Comparison of ENCODE assay signal across 27 mouse cellular contexts in genomic region chr17:79064250-79064649, GRCm38 (mm10). TPM values are rescaled to one million over a fixed set of nuclear protein-coding genes. Genes with fewer than 3 reads are reported as not detected.
A peak's percentile ranks its signal among the peaks of the same experiment; 100 is the strongest.
DNase-seq lines count a peak whose midpoint lies in the region; ATAC-seq lines count a peak whose summit lies in the region.
"Had no signal": no experiment of that assay in that cellular context is flagged by ENCODE, and none has a peak within 500 bp of the region (broad histone marks: within the 10 kb centered on the region; RNA-seq: fewer than 3 reads in every experiment).

No protein-coding gene starts in this region.

- peak; percentile 21 for DNase-seq in adrenal gland, adult 2 months
- no peak for DNase-seq in adrenal gland, adult 8-10 months
- DNase-seq in Muller cell, postnatal 12 days (ENCODE audit: inconsistent ontology term): peak; percentile 41
- peak; percentile 5 for DNase-seq in R1 (ENCODE audit: low read depth, low spot score)
- DNase-seq in thymus, postnatal 36 days: no peak
- DNase-seq in ovary, postnatal 14 days (ENCODE audit: low spot score): no peak
- DNase-seq: adrenal gland, postnatal 25 days; cerebellum, adult 11-12 months; cerebellum, adult 8-10 months; cerebellum, postnatal 10 days; cerebellum, postnatal 36 days; embryo, embryonic 11 days; gastrocnemius, adult 2 months; gastrocnemius, postnatal 14 days; heart, adult 18-20 months; heart, postnatal 10 days; heart, postnatal 4 days had no signal

- ATAC-seq in megakaryocyte, adult 5-6 weeks (ENCODE audit: poor library complexity, severe bottlenecking): no peak
- ATAC-seq: activated CD4-positive, CD25-positive, alpha-beta regulatory T cell, adult 4 months; CD4-positive, CD25-positive, alpha-beta regulatory T cell, adult 4 months; forebrain, embryonic 13.5 days; forebrain, embryonic 16.5 days; hindbrain, postnatal 0 days; inflammation-experienced regulatory T-cells, adult 6 months; intestine, postnatal 0 days had no signal

RNA-seq across cellular contexts. Expression of gene Qpct, which starts 12.5 kb away (rescaled TPM):
- total RNA-seq in adrenal gland, adult 2 months (2021): 1 to 10 TPM; 6.4 to 8.2 TPM
- 1.5 and 1.8 TPM in 2 replicates for polyA plus RNA-seq in adrenal gland, adult 2 months (2012; rRNA removed)
- 1 to 10 TPM; 6.3 to 9.1 (median 7.2) TPM for total RNA-seq in adrenal gland, adult 8-10 months (2022)
- total RNA-seq in megakaryocyte, adult 5-6 weeks (2015): 21.0 and 23.9 TPM in 2 replicates
- 20.0 and 21.0 TPM in 2 replicates for total RNA-seq in megakaryocyte, adult 5-6 weeks (2017)
- total RNA-seq: MEL had no signal
- polyA plus RNA-seq: erythroblast, embryonic 14.5 days had no signal

RNA-seq across cellular contexts. Expression of gene Prkd3, which starts 43.6 kb away (rescaled TPM):
- total RNA-seq in adrenal gland, adult 2 months (2021): 10 to 100 TPM; 22.7 to 24.8 TPM
- 2.9 and 3.4 TPM in 2 replicates for polyA plus RNA-seq in adrenal gland, adult 2 months (2012; rRNA removed)
- 10 to 100 TPM; 26.2 to 34.8 (median 30.1) TPM for total RNA-seq in adrenal gland, adult 8-10 months (2022)
- 75.6 and 77.9 TPM in 2 replicates for total RNA-seq in megakaryocyte, adult 5-6 weeks (2015)
- total RNA-seq in megakaryocyte, adult 5-6 weeks (2017): 79.1 and 83.0 TPM in 2 replicates

Comparison
In these comparisons a context has a peak if more than half of its experiments do, and no peak if none do; other contexts are left out.
1. DNase-seq: peak in adrenal gland, adult 2 months (single experiment), Muller cell, postnatal 12 days (single experiment) and R1 (single experiment); none in adrenal gland, adult 8-10 months (single experiment), thymus, postnatal 36 days (0 of 2) and ovary, postnatal 14 days (single experiment).